Mouse (Mus musculus) ES-CJ7 (cell line): ENCODE results near the gene Cdc42ep3.

Experiments
- DNase-seq: peaks from one replicate; pipeline ENCODE4 v3.0.0; 2011; ENCODE audit warnings: low read depth, low spot score

Cdc42ep3 gene

DNA sequence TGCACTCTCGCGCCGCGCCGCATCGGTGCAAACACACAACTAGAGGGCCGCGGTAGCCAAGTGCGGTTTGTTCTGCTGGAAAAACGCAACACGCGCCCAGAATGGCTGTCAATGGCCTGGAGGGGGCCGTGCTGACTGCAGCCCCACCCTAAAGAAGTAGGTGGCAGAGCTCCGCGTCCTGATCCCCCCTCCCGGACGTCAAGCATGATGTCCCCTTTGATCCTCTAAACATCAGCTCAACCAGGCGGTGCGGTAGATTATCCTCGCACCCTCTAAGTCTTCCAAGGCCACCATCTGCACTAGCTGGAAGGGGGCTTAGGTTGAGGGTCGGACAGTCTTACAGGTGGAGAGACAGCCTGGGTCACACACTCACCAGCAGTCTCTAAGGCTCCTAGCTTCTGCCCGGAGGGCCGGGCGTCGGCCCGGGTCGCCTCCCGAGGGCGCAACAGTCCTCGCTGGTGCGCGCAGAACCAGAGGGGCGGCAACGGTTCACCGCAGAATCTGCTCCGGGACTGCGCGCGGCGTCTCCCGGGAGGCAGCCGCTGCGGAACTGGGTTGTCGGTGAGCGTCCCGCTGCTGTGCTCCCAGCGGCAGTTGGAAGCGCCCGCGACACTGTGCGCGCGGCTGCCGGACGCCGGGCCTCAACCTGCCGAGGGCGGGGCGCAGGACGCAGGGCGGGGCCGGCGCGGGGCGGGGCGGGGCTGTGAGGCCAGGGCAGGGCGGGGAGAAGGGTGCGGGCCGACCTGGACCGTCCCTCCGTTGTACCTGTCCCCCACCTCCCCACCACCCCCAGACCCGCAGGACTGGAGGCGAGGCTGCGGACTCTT is at the start of gene Cdc42ep3:
TSS of gene Cdc42ep3 (minus strand) at position 648 of the 827 bp plus-strand sequence.
- peak; percentile 61 for DNase-seq

DNA sequence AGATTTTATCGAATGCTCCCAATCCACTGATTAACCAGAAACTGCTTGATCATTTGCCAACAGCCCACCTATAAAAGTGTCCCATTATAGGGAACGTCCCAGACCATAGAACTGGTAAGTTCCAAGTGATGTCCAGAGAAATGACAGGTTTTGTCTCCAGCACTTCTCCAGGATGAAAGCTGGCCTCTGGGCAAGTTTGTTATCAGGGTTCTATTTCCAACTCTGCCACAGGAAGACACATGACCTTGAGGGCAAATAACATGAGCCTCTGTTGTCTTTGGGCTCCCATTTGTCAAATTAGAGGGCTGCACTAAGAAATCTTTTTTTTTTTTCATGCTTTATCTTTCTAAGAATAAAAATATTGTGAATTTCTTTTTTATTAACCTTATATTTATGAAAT is 45.5 kb upstream of the Cdc42ep3 start:
- DNase-seq = no peak

- no peak for DNase-seq
Observed at GRCm38 (mm10) chr17:79398416-79398815, 43.5 kb upstream of the Cdc42ep3 start.

DNA sequence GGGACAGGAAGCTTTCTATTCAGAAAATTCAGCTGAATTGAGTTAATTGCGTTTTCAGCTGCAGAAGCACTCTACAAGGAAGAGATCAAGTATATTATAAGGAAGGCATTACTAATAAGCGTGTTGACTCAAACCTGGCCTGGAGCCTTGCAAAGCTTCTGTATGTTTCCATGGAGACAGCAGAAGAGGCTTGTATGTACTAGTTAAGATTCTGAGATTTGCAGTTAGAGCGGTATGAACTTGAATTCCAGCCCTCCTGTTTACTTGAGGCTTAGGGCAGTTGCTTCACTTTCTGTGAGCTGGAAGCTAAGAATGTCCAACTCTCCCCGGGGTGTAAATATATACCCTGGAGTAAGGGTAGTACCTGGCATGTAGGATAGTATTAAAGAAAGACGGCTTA is 39.9 kb upstream of the Cdc42ep3 start:
- DNase-seq = no peak

- no peak for DNase-seq
Observed at GRCm38 (mm10) chr17:79393886-79394285, 39.0 kb upstream of the Cdc42ep3 start.

DNA sequence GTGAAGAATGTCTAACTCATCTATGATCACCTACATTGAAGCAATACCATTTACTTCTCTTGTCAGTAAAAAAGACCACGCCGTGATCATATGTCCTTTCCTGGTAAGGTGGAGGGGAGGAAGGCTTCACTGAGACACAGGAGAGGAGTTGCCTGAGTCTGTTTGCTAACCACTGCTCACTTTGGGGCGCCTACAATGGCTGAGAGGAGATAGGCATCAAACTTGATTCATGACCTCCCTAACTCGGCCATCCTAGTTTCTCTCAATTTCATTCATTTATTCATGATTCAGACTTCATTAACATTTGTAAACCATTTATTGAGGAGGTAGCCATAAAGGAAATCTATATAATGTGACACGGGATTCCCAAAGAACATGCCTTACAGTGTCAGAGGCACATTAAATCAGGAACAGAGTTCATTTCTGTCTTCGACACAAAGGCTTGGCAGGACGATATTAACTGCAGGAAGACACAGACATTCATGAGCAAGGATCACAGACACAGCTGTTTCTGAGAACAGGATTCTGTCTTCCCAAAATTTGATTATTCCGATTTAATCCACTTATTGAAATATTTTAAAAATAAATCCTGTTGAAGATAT is 32.7 kb upstream of the Cdc42ep3 start:
- no peak for DNase-seq

GRCm38 (mm10) chr17:79381485-79381884 is 26.6 kb upstream of the Cdc42ep3 start:
- no peak for DNase-seq

DNA sequence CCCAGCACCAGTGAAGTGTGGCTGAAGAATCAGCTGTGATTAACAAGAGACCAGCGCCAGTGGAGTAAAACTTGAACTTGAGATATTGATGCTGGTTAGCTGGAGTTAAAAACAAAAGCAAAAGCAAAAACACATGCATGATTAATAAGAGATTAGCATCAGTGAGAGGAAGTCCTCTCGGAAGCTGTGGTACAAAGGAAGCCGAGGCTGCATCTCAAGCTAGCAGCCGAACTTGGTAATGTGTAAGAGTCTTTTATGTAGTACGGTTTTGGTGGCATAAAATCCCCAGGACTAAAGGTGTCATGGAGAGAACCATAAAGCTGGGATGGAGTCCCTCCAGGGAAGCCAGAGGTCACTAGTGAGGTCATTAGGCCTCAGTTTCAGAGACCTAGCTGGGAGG is 24.3 kb upstream of the Cdc42ep3 start:
- no peak for DNase-seq

DNA sequence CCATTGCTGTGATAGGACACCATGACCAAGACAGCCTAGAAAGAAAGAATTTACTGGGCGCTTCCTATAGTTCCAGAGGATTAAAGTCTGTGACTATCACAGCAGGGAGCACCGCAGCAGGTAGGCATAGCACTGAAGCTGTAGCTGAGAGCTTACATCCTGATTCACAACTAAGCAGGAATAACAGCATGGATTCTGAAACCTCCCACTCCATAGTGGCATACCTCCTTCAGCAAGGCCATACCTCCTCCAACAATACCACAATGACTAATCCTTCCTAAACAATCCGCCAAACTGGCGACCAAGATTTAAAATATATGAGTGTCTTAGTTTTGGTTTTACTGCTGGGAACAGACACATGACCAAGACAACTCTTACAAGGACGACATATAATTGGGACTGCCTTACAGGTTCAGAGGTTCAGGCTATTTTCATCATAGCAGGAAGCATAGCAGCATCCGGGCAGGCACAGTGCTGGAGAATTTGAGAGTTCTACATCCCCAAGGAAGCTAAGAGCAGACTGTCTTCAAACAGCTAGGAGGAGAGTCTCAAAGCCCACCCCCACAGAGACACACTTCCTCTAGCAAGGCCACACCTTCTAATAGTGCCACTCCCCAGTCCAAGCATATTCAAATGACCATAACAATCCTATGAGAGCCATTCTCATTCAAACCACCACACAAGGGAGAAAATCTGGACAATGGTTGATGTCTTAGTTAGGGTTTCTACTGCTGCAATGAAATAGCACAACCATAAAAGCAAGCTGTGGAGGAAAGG is 21.7 kb upstream of the Cdc42ep3 start:
- peak; percentile 28 for DNase-seq

- DNase-seq = no peak
Observed at GRCm38 (mm10) chr17:79372973-79373372, 18.1 kb upstream of the Cdc42ep3 start.

GRCm38 (mm10) chr17:79364749-79365450 is 10.0 kb upstream of the Cdc42ep3 start:
- DNase-seq = peak; percentile 97

DNA sequence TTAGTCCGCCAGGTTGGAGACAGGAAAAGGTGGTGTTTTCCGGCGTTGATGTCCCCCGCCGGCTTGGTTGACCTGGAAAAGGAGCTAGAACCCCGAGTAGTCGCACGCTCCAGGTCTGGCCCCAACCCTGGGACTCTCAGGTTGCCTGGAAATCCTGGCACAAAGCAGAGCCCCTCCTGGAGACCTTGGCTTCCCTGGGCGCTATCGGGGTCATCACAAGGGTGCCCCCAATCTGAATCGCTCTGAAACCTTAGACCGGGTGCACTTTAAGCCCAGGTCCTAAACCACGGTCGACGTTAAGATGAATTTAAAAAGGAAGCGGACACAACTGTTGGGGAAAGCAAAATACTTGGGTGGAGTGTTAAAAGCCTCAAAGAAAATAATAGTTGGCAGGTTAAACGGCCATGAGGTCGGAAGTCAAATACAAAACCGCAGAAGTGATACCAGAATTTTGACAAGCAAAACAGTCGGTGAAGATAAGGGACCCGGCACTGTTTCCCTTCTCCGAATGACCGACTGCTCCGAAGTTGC is 1.2 kb upstream of the Cdc42ep3 start:
- peak; percentile 39 for DNase-seq

DNA sequence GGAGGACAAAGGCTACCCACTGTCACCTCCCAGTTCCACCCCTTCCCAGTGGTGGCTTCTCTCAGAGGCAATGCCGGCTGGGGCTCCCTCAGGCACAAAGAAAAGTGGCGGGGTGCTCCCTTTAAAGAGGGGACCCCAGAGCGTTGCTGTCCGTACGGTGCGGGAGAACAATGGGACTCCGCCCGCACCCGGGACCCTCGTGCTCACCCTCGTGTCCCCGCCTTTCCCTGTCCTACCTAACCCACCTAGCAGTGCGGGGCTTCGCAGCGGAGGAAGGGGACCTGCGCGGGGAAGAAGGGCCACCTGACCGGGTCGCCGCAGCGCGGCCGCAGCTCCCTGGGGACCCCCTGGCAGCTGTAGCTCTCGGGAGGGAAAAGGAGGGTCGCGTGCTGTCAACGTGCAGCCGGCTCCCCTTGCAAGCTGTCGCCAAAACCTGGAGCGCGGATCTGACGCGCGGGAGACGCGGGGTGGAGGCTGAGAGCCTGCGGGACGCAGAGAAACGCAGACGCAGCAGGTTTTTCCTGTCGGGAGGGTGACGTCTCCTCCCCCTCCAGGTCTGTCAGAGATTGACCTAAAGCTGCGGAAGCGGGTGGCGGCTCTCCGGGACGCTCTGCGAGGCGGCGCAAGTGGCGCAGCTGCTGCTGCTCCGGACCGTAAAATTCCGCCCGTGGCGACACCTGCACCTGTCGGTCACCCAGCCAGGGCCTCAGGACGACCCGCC is 540 bp upstream of the Cdc42ep3 start:
- peak; percentile 74 for DNase-seq

DNA sequence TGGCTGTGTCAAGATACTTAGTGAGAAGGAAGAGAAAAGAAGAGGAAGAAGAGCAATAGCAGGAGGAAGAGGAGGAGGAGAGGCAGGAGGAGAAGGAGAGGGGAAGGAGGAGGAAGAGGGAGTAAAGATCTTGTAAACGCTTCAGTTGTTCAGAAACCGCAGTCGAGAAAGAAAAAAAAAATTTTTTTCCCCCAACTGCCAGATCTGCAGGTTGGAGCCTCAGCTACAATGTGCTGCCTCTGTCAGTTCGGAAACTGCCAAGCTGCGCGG is 782 bp downstream of the Cdc42ep3 start:
- DNase-seq = no peak

- no peak for DNase-seq
Observed at GRCm38 (mm10) chr17:79353446-79354173, 1.3 kb downstream of the Cdc42ep3 start.

DNA sequence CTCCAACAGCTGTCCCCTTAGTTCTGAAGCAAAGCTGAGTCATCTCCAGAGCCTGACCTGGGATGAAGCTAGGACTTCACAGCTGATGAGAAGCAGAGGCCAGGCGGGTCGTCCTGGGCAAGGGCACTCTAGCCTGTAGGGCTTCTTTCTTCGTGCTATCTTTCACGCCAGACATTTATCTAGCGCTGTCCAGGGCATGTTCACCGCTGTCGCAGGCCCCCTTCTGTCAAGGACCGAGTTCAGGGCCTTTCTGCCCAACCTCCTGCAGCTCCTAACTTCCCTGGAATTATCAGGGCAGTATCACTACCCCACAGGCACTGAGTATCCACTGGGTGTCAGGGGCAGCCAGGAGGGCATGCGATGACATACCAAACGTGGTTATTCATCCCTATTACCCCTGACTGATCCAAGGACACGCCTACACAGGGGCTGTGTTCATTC is 4.1 kb downstream of the Cdc42ep3 start:
- no peak for DNase-seq

DNA sequence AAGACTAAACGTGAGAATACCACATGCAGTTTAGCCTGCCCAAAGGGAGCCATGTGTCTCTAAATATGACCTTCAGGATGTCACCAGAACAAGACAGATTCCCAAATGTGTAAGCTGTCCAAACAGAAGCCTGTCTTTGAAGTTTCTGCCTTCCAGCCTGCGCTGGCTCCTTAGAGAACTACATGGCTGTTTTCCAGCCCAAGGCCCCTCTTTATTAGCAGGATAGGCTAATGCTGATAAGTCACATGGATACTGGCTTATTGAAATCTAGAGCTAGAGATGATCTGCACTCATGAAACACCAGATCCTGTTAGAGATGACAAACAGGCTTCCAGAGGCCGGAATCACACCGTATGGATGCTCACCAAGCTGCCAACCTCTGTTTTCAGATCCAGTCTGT is 5.5 kb downstream of the Cdc42ep3 start:
- no peak for DNase-seq

DNA sequence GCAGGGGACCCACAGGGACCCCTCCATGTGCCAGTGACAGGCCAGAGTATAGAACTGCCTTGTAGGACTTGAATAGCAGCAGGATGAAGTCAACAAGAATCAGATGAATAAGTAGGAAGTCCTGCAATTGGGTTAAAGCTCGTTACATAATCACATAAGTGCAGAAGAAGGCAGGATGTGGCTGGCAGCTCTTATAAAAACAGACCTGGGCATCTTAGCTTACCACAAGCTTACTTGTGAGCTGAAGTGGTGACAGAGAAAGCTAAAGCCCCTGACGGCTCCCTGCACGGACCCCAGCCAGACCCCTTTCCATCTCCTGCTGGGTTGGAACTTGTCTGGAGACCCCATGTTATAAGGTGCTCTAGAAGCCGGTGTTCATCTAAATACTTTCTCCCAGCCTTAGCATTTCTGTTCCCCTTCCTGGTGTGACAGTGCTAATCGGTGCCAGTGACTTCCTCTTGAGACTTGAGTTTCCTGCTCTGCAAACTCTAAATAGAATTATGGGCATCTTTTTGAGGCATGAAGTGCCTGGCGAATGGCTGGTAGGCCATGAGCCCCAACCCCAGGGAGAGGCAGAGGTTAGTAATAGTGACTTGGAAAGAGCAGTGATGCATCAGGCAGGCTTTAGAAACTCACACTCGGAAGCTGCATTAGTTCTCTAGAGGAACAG is 6.8 kb downstream of the Cdc42ep3 start:
- no peak for DNase-seq

DNA sequence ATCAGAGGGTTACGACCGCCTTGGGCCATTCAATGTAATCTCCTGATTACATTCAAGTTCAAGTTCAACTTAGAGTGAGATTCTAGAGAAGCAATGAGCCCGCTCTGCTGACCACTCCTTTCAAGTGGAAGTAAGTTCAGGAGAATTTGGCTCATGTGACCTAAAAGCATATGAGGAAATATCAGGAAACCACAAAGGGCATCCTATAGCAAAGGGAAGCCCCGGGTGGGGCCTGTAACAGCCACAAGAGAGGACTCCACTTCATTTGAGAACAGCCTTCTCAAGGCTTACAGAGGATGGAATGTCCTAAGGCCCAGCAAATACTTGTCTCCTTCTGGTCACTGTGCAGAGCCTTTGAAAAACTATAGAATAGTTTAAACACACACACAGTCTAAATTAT is 7.6 kb downstream of the Cdc42ep3 start:
- no peak for DNase-seq
